8 mouse cellular contexts compared by ENCODE assay signal in genomic region chr9:31290201-31290862, GRCm38 (mm10). TPM values are rescaled to one million over a fixed set of nuclear protein-coding genes. Genes with fewer than 3 reads are reported as not detected.
DNase-seq lines count a peak whose midpoint lies in the region; ATAC-seq and TF ChIP-seq lines count a peak whose summit lies in the region.

No protein-coding gene starts in this region.

- no peak for ATAC-seq in hindbrain, embryonic 15.5 days (ENCODE audit: low FRiP score, low read depth)
- ATAC-seq in hindbrain, embryonic 11.5 days (ENCODE audit: low FRiP score) = no peak

- no peak for DNase-seq in hindbrain, embryonic 11.5 days (ENCODE audit: low spot score)
- DNase-seq in urinary bladder, postnatal 14 days (ENCODE audit: low spot score) = peak; percentile 32
- no peak for DNase-seq in urinary bladder, adult 18-20 months (ENCODE audit: low spot score in 2 of 2)
- DNase-seq in layer of hippocampus, adult 8-10 months (ENCODE audit: low spot score in 2 of 2) = peak; percentile 17 to 23
- DNase-seq in thymus, adult 2 months = no peak
- DNase-seq in kidney, postnatal 10 days = no peak

- H3K9me3 ChIP-seq in hindbrain, embryonic 15.5 days = no peaks in the 10 kb centered on the region
- H3K9me3 ChIP-seq in hindbrain, embryonic 11.5 days (ENCODE audit: control insufficient read depth, low read length) = no peaks in the 10 kb centered on the region

- WGBS in hindbrain, embryonic 15.5 days = 78% methylated on average over 14 of the region's 14 CpGs
- 92% methylated on average over 14 of the region's 14 CpGs for WGBS in hindbrain, embryonic 11.5 days
- WGBS in olfactory bulb, adult 2 months = 18% methylated on average over 14 of the region's 14 CpGs
- 63% methylated on average over 14 of the region's 14 CpGs for WGBS in thymus, adult 2 months

- peaks cover 8% of the 10 kb centered on the region for H3K4me1 ChIP-seq in hindbrain, embryonic 15.5 days (replicated peaks)
- no peaks in the 10 kb centered on the region for H3K4me1 ChIP-seq in hindbrain, embryonic 11.5 days (replicated peaks; ENCODE audit: control insufficient read depth, insufficient read depth, low read length)
- H3K4me1 ChIP-seq in olfactory bulb, adult 2 months (ENCODE audit: control insufficient read depth, insufficient read depth, low read length) = peaks cover 16% of the 10 kb centered on the region
- H3K4me1 ChIP-seq in thymus, adult 2 months (replicated peaks; ENCODE audit: control insufficient read depth, insufficient read depth, low read length) = peaks cover 13% of the 10 kb centered on the region

- TF ChIP-seq POLR2A in olfactory bulb, adult 2 months (IDR thresholded peaks at IDR 0.05; ENCODE audit: insufficient read depth, low read depth, low read length) = no peak
- TF ChIP-seq POLR2A in thymus, adult 2 months (IDR thresholded peaks at IDR 0.05; ENCODE audit: control insufficient read depth, extremely low read depth, insufficient read depth, low read length, poor library complexity) = no peak

- no peak for TF ChIP-seq CTCF in olfactory bulb, adult 2 months (IDR thresholded peaks at IDR 0.05; ENCODE audit: insufficient read depth, low read depth, low read length)
- no peak for TF ChIP-seq CTCF in thymus, adult 2 months (IDR thresholded peaks at IDR 0.05; ENCODE audit: borderline replicate concordance, control insufficient read depth, extremely low read depth, insufficient read depth, low read length, poor library complexity)

- H3K4me3 ChIP-seq in hindbrain, embryonic 15.5 days = no peak overlapping the region
- H3K4me3 ChIP-seq in hindbrain, embryonic 11.5 days (ENCODE audit: low read depth, low read length) = no peak overlapping the region
- H3K4me3 ChIP-seq in olfactory bulb, adult 2 months (ENCODE audit: insufficient read depth, low read depth, low read length) = no peak overlapping the region
- no peak overlapping the region for H3K4me3 ChIP-seq in thymus, adult 2 months (ENCODE audit: control insufficient read depth, insufficient read depth, low read length)

- H3K36me3 ChIP-seq in hindbrain, embryonic 15.5 days = no peaks in the 10 kb centered on the region
- no peaks in the 10 kb centered on the region for H3K36me3 ChIP-seq in hindbrain, embryonic 11.5 days (ENCODE audit: control insufficient read depth, insufficient read depth, low read length)
- H3K36me3 ChIP-seq in thymus, adult 2 months (ENCODE audit: control insufficient read depth, insufficient read depth, low read length) = no peaks in the 10 kb centered on the region

- H3K9ac ChIP-seq in hindbrain, embryonic 15.5 days = no peak overlapping the region
- H3K9ac ChIP-seq in hindbrain, embryonic 11.5 days (ENCODE audit: low read depth, low read length) = no peak overlapping the region

- peak overlapping the region; percentile 30; the same call in 1 of the 2 replicates for H3K27ac ChIP-seq in hindbrain, embryonic 15.5 days (replicated peaks)
- no peak overlapping the region for H3K27ac ChIP-seq in hindbrain, embryonic 11.5 days (ENCODE audit: low read depth, low read length)
- H3K27ac ChIP-seq in olfactory bulb, adult 2 months (ENCODE audit: insufficient read depth, low read depth, low read length) = peak overlapping the region; percentile 71
- no peak overlapping the region for H3K27ac ChIP-seq in thymus, adult 2 months (ENCODE audit: control insufficient read depth, insufficient read depth, low read length)

- H3K4me2 ChIP-seq in hindbrain, embryonic 15.5 days = no peak overlapping the region
- no peak overlapping the region for H3K4me2 ChIP-seq in hindbrain, embryonic 11.5 days (replicated peaks; ENCODE audit: low read depth, low read length)

- H3K27me3 ChIP-seq in hindbrain, embryonic 15.5 days = no peaks in the 10 kb centered on the region
- H3K27me3 ChIP-seq in hindbrain, embryonic 11.5 days (ENCODE audit: control insufficient read depth, insufficient read depth, low read length) = no peaks in the 10 kb centered on the region
- H3K27me3 ChIP-seq in thymus, adult 2 months (ENCODE audit: control insufficient read depth, insufficient read depth, low read length) = no peaks in the 10 kb centered on the region

RNA-seq across cellular contexts. Expression of gene Prdm10, which starts 10.0 kb away (rescaled TPM):
- 7.7 and 8.6 TPM in 2 replicates for polyA plus RNA-seq in hindbrain, embryonic 15.5 days (2015; fragmentation: Nextera tagmentation; extraction: Ambion mirVana)
- 6.9 and 7.5 TPM in 2 replicates for polyA plus RNA-seq in hindbrain, embryonic 11.5 days (2014; fragmentation: Nextera tagmentation; extraction: Ambion mirVana)
- 10 to 100 TPM; 18.4 to 23.5 (median 20.3) TPM for total RNA-seq in layer of hippocampus, adult 8-10 months (2022)
- polyA plus RNA-seq in olfactory bulb, adult 2 months (2012; ENCODE audit: insufficient read depth, insufficient read length, low replicate concordance, missing spikeins) = not detected in 2 replicates
- 21.8 and 27.3 TPM in 2 replicates for polyA plus RNA-seq in thymus, adult 2 months (2012; rRNA removed)

Comparison
In these comparisons a context has a peak if more than half of its experiments do, and no peak if none do; other contexts are left out.
1. H3K27ac ChIP-seq: peak in hindbrain, embryonic 15.5 days (single experiment) and olfactory bulb, adult 2 months (single experiment); none in hindbrain, embryonic 11.5 days (single experiment) and thymus, adult 2 months (single experiment).
2. DNase-seq: peak in urinary bladder, postnatal 14 days (single experiment) and layer of hippocampus, adult 8-10 months (2 of 2); none in hindbrain, embryonic 11.5 days (single experiment), urinary bladder, adult 18-20 months (0 of 2), thymus, adult 2 months (single experiment) and kidney, postnatal 10 days (single experiment).